Mouse (Mus musculus): ENCODE data around the gene Irf1.

GRCm38 (mm10) chr11:53737573-53737946, 32.3 kb upstream of the Irf1 start:
- TF ChIP-seq POLR2A (IDR thresholded peaks at IDR 0.05; ENCODE audit: low read depth, low read length): no peak
- peak; percentile 32; the same call in 1 of the 2 replicates for TF ChIP-seq CTCF (IDR thresholded peaks at IDR 0.05; ENCODE audit: extremely low read depth, insufficient read depth, insufficient read length, insufficient replicate concordance)

Measured in spleen, adult 2 months (tissue).